Mouse (Mus musculus) frontal cortex, postnatal 10 days (tissue): Measurements from ENCODE around the gene Snapin.

Experiments used
- DNase-seq, 2 experiments: peaks; one replicate each; pipeline ENCODE4 v3.0.0; 2022; ENCODE audit warnings: low spot score in 2 of 2, mixed read lengths in 1 of 2

Gene Snapin

GRCm38 (mm10) chr3:90505216-90505615 lies 14.4 kb upstream of the Snapin start:
- no peak for DNase-seq

GRCm38 (mm10) chr3:90503444-90503843 lies 12.6 kb upstream of the Snapin start:
- no peak for DNase-seq

DNA sequence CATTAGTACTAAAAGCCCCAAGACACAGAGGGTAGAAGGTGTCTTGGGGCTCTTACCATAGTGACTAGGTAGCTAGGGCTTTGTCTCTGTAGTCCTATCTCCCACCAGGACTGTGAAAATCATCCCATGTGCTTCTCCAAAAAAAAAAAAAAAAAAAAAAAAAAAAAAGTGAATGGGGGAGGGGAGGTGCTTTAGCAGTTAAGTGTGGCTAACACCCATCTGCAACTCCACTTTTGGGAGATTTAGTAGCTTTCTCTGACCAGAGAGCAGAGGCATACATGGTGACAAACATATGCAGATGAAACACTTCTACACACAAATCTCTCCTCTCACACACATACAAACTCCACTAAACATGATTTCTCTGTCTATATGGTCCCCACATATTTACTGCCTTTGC lies 6.8 kb upstream of the Snapin start:
- no peak for DNase-seq

DNA sequence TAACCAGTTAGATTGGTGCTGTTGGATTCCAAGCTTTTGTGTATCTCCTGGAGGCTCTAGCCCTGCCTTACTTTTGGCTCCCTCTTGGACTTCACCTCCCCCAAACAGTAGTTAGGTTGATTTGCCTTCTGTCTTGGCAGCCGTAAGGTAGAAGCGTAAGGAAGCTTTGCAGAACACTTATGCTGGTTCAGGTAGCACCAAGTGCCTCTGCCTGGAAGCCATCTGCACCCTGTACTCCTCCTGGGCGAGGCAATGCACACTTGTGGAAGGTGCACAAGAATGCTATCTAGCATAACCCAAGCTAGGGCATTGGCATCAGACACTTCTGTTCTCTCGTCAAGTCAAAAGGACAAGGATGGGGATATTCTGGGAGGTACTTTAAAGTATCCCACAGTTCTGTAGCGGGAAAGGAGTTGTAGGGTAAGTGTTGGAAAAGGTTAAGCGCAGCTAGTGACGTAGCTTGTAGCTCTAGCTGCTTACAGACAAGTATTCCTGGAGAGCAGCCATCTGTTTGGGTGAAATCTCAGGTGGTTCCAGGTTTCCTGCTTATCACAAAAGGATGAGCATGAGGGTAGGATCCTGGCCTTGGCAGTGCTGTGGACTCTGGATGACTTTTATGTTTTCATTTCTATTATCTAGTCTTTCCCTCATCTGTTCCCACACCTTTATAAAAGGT lies 5.2 kb upstream of the Snapin start:
- no peak for DNase-seq

- no peak for DNase-seq
Measured at GRCm38 (mm10) chr3:90493831-90494540, 3.2 kb upstream of the Snapin start.

GRCm38 (mm10) chr3:90491350-90491749 lies 517 bp upstream of the Snapin start:
- DNase-seq, result no peak

- DNase-seq, result no peak
Measured at GRCm38 (mm10) chr3:90488576-90488975, 2.3 kb downstream of the Snapin start.

GRCm38 (mm10) chr3:90486998-90487397 lies 3.8 kb downstream of the Snapin start:
- no peak for DNase-seq

- DNase-seq, result peak; percentile 96 to 97
Measured at GRCm38 (mm10) chr3:90475831-90476611, 14.8 kb downstream of the Snapin start, which contains the start of gene Ilf2. Gene Ilf2 (plus strand): TSS chr3:90476126.

DNA sequence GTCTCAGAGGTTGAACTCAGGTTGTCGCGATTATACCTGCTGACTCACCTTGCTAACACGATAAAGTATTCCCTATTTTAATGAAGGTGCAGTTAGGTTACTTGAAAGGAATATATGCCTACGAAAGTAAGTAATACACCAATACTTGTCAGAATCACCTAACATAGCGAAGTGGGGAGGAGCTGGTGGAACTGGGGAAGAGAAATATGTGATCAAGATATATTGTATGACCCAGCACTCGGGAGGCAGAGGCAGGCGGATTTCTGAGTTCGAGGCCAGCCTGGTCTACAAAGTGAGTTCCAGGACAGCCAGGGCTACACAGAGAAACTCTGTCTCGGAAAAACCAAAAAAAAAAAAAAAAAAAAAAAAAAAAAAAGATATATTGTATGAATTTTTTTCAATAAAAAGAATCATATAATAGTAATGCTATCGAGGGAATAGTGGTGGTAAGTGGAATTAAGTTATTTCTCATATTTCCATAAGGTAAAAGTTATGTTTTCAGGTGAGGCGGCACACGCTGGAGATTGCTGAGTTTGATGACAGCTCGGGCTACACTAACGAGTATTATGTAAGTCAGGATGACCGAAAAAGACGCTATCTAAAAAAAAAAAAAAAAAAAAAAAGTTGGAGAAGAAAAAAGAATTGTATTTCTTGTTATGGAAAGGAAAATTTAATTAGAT lies 15.5 kb downstream of the Snapin start:
- no peak for DNase-seq

DNA sequence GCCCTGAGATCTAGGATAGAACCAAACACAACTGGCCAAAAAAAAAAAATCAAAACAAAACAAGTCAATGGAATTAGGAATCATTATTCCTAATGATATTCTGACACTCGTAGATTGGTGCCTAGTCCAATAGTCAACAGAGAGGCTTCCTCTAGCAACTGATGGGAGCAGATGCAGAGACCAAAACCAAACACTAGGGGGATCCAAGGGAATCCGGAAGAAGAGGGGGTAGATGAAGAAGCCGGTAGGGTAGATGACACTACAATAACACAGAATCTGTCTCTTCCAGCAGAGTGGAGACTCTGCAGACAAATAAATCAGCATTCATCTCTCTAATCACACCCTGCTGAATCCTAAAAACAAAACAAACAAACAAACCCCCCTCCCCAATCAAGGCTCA lies 18.6 kb downstream of the Snapin start:
- no peak for DNase-seq

GRCm38 (mm10) chr3:90467618-90468300 lies 23.1 kb downstream of the Snapin start:
- DNase-seq, result no peak

DNA sequence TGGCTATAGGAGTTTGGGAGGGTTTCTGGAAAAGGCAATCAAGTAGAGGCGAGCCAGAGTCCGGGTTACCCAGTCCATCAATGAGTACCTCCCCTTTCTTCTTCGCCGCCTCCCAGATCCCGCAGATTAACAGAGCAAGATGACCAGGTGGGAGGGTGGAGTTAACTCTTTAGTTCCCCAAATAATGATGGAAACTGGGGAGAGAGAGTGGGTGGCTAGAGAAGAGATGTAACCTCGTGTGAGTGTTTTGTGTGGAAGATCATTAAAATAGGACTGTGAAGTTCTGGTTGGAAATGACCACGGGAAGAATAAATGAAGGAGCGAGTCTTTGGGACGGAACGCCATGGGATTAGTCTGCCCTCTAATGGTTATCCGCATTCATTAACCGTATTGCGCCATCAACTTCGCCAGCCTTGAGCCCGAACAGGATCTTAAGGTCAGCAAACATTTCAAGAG lies 24.5 kb downstream of the Snapin start:
- DNase-seq, result peak in 1 of 2 experiments; percentile 43

DNA sequence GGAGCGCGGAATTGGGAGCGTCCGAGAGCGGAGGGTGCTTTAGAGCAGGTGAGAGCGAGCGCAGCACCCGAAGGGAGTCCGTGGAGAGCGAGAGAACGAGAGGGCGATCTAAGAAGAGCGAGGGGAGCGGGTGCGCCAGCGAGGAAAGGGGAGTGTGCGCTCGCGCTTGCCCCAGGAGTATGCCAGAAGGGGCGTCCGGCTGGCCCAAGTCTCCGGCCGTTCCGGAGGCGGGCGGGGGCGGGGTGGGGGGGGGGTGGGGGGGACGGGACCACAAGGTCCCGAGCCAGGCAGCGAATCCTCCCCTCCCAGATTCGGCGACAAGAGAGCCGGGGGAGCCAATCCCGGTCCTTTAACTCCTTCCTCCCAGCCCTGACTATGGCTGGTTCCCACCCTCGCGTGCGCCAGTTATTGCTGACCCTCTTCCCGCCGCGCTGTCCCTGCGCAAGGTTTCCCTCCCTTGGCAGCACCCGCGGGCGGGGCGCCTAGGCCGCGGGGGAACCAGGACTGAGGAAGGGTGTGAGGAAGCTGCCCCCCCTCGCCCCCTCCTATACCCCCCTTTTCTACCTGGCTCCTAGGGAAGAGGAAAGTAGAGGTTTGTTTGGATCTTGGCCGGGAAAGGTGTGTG lies 25.0 kb downstream of the Snapin start, which contains the start of gene Npr1:
TSS of gene Npr1 (minus strand) at position 181 of the 625 bp plus-strand sequence.
- no peak for DNase-seq

DNA sequence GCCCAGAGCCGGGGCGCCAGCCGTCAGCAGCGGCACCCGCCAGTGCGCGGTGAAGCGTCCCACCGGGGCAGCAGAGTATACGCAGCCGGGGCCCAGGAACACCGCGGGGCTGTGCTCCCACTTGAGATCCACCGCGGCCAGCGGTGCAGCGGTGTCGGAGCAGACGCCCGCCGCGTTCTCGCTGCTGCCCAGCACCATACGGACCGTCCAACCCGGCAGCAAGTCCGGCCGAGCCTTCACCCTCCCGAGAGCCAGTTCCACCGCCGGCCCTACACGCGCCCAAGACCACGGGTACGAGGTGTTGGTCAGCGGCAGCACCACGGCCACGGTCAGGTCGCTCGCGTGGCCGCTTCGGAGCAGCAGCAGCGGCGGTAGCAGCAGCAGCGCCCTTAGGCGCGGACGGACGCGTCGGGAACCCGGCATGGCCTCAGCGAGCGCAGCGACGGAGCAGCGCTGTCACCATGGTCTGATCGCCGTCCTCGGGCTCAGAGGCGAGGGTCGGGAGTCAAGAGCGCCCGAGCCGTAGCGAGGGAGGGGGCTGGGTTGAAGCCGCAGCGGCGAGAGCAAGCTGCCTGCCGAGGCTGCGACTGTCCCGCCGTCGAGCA lies 25.6 kb downstream of the Snapin start:
- DNase-seq, result no peak

DNA sequence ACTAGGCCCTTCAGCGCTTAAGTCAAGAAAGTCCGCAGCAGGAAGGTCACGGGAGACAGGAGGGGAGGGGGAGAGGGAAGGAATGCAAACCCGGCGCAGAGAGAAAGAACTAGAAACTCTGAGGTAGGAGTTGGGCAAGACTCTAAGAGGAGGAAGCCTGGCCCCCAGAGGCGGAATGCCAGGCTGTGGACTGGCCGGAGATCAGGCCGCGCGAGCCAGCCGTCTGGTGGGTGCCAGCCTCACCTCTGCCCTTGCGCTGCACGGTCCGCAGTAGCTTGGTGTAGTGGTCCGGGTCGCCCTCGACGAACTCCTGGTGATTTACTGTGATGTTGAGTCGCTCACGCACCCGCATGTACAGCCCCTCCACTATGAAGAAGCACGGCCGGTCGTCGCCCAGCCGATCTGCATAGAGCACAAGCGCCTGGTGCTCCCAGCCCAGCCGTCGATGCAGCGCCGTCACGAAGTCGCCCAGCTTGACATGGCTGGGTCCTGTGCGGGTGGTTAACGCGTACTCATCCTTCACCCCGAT lies 26.2 kb downstream of the Snapin start:
- no peak for DNase-seq

GRCm38 (mm10) chr3:90462579-90462978 lies 28.3 kb downstream of the Snapin start:
- DNase-seq, result no peak

- no peak for DNase-seq
Measured at GRCm38 (mm10) chr3:90461935-90462334, 28.9 kb downstream of the Snapin start.

GRCm38 (mm10) chr3:90460315-90460714 lies 30.5 kb downstream of the Snapin start:
- DNase-seq, result no peak

DNA sequence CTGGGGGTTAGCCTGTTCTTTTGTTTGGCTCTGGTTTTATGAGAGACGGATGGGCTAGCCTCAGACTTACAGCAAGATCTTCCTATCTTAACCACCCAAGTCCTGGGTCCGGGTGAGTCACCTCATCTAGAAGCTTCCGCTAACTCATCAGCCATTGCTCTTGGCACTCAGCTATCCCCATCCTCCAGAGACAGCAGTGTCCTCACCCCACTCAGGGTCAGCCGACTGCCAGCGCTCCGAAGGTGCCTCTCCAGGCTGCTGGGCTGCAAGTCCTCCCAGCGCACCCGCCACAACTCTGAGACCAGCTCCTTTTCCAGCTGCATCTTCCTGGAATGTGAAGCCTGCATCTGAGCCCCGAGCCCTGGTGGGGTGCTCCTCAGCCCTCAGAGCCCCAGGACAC lies 31.1 kb downstream of the Snapin start:
- no peak for DNase-seq
